Mouse (Mus musculus): ENCODE data around the gene Lrrc25.

The Lrrc25 gene

DNA sequence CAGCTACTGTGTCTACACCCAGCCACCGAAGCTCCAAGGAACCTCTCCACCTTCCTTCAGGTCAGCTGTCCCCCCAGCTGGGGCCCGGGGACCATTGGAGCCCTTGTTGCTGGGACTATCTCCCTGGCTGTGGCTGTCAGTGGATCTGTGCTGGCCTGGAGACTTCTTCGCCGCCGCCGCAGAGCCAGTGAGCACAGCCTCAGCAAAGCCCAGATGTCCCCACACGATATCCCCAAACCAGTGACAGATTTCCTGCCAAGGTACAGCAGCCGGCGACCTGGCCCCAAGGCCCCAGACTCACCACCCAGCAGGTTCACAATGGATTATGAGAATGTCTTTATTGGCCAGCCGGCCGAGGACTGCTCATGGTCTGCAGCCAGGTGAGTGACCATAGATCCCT is 2.0 kb downstream of the Lrrc25 start:
- DNase-seq: no peak

DNA sequence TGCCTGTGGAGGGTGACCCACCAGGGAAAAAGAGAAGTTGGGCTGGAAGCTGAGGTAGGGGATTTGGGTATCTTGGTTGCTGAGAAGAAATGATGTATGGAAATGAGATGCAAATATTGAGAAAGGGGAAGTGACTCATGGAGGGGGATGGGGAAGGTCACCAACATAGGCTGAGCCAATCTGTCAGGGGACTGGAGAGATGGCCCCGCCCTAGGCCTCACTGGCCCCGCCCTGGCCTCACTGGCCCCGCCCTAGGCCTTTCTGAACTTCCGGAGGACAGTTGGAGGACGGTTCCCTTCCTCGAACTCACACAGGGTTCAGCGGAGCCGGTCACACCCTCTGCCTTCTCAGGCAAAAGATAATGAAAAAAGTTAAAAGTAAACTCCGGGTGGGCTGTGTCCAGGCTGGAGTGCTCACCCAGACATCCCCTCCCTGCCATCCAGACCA is 3.0 kb downstream of the Lrrc25 start:
- peak; percentile 74 for DNase-seq

DNA sequence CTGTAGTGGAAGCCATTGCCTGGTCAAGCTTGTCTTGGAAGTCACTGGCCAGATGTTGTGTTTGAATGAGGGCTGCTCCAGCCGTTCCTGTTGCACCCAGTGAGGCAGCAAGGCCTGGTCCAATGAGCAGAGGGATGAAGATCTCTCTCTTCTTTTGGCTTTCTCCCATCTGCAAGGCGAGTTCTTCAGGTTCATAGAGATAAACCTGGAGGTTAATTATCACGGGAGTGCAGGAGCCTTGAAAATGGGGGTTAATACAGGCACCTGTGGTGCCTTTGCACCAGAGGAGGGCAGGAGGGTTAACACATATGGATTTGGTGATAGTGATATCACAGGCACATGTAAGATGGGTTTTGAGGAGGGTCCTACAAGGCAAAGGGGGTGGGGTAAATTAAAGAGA is 6.3 kb downstream of the Lrrc25 start:
- no peak for DNase-seq

DNA sequence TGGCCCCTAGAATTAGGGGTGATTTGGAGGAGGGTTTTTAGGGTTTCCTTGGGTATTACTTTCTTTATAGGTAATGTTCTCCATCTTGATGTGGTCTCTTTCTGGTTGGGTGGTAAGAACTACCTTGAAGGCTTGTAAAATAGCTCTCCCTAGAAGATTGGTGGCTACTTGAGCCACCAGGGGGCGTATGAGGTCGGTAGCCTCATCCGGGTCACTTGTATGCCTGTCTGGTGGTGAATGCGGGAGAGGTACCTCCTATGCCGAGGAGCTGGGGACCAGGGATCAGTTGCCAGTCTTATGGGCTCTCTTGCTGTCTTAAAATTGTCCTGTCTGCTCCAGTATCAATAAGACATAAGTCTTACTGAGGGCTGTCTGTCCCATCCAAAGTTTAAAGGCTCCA is 9.1 kb downstream of the Lrrc25 start:
- peak; percentile 75 for DNase-seq

DNA sequence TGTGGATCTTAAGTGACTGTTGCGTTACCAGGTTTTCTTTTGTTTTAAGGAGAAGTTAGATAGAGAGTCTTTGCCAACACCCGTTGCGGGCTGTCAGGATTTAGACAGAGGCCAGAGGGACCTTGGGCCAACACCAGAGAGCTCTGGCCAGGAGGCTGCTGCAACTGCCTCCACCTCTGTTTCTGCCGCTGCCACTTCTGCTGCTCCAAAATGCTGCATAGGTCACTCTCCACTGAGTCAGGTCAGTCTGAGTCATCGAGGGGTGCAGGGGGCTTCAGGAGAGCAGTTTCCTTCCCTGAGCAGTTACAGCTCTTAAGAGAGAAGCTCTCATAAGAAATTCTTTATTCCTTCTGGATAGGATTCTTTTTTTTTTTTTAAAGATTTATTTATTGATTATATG is 11.1 kb downstream of the Lrrc25 start:
- DNase-seq: no peak

DNA sequence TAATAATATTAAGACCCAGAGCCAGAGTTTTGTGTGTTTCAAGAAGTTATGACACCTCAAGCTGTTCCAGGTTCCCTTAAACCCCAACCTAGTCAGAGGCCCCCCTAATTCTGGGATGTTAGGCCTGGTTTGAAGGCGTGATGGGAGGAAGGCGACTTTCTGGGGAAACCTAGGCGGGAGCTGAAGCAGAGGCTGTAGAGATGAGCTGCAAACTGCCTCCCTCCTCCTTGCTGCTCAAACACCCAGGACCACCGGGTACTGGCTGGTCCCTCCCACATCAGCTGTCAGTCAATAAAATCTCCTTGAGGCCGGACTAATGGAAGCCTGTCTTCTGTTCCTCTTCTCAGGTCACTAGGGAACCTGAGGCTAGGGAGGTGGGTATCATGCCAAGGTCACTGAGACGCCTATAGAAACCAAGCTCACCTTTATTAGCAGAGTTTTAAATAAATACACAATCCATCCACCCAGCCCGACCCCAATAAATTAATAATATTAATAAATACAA is 13.1 kb downstream of the Lrrc25 start:
- no peak for DNase-seq

DNA sequence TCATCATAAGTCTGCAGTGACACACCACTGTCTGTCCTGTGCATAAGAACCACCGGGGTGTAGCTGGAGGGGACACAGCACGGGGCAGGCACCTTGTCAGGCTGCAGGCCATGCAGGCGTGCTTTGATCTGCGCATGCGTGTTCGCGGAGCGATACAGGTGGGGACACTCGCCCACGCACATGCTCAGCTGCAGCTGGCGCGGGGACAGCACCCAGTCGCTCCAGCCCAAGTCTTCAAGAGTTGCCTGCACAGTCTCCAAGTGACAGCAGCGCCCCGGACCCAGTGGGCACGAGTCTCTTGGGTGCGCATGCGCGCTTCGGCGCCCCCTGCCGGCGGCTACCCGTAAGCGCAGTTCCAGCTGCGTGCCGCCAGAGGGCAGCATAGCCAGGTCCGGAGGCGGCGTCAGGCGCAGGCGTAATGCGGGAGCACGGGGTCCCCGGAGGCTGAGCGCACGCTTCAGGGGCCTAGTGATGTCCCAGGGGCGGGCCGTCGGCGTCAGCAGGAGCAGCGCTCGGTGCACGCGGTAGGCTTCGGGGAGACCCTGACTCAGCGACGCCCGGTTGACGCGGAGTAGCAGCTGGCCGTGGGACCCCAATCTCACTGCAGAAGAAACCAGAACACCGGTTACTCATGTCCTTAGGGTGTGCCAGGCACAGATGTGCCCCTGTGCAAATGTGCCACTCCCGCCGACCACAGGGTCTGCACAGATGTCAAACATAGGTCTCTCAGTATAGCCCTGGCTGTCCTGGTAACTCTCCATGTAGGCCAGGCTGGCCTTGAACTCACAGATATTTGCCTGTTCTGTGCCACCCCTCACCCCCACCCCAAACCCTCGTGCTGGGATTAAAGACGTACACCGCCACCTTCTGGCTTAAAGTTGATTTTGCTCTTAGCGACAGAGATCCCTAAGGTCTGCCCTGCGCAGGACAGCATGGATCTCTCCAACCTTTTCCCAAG is 13.9 kb downstream of the Lrrc25 start:
- peak; percentile 89 for DNase-seq

DNA sequence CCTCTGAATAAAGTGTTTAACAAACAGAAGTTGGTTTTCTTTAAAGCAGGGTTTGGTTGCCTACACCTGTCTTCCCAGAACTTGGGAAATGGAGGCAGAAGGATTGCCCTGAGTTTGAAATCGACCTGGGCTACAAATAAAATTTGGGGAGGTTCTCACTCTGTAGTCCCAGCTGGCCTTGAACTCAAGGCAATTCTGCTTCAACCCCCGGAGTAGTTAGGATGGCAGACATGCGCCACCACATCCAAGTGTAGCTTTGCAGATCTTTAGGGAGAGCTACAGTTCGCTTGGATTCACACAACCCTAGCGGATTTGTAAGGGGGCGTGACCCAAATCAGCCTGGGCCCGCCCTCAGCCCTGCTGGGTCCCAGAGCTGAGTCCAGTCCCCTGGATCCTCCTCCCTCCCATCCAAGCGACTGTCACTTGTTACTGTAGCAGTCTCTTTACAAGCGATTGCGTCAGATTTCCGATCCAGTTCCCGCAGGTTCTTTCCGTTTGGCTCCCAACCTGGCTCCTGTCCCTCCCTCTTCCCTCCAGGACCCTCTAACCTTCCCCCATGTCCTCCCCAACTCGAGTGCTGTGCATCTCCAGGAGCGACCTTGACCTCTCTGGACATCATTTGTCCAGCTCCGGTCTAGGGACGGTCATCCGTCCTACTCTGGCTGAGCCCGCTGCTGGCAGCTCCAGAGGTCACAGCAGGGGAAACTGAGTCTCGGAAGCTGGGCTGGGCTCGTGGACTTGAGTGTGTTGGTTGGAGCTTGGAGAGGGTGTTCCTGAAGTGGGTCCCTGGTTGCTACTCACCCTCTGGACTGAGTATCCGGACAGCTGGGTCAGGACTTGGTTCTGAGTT is 14.8 kb downstream of the Lrrc25 start:
- peak; percentile 88 for DNase-seq

DNA sequence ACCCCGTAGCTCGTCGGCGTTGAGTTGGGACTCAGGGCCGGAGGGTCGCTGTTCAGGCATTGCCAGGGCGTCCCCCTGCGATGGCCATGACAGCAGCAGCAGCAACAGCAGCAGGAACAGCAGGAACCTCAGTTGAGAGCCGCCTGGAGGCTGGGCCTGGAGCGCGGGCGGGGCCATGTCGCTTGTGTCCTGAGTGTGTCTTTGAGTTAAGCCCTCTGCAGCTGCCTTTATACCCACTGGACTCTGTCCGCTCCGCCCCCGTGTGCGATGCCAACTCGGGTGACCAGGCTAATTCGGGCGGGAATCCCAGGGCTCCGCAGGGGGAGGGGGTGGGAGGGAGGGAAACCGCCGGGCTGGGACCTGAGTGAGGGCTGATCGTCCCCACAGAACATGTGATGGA is 15.5 kb downstream of the Lrrc25 start:
- DNase-seq: peak; percentile 76

DNA sequence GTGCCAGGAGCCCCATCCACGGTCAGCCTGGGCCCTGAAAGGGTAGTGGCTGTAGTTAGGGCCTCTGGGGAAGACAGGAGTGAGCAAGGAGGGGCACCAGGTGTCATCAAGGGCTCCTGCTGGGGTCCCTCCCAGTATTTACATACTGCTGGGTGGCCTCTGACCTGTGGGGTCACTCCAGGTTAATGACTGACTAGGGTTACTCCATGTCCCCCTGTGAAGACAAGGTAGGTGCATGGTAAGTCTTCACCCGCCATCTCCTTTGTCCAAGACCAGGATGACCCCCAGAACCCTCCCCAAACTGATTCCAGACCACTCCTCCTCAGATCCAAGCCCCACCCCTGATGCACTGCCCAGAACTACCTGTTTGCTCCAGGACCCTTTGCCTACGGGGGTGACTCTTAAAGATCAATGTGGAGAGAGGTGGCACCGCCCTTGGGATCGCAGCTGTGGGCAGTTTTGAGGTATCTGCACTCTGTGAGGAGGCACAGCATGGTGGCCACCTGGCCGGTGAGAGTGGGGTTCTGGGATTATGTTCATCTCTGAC is 16.5 kb downstream of the Lrrc25 start, which contains the start of gene Gdf15:
TSS of gene Gdf15 (minus strand) at position 111 of the 547 bp plus-strand sequence.
- DNase-seq: no peak

DNA sequence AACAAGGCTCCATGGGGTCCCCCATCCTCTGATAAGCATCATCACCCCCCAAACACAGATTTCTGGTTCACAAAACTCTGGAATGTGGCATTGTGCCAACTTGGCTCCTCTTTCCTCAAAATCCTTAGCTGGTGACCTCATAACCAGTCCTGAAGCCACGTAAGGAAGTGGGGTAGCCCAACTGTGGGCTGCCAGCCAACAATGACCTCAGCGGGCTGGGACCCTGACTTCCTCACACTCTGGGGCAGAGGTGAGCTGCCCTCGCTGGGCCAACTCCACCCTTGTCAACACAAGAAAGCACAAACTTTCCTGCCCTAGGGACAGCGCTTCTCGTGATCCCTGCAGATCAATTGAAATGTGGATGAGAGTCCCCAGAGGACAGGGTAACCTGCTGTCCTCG is 18.1 kb downstream of the Lrrc25 start:
- DNase-seq: peak; percentile 86

DNA sequence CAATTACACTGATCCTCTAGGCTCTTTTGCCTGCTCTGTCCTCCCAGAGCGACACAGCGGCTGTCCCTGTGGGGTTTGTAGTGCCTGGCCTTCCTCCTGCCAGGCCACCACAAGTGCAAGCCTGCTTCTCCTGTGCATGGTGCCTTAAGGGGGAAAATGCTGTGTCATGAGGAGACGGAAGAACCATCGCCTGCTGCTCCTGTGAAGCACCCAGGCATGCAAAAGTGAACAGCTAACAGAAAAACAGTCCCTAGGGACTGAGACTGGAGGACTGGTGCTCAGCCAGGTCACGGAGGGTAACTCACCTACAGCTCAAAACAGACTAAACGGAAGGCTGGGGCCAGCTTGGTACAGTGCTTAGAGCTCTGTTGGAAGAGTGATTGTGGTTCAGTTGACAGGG is 19.6 kb downstream of the Lrrc25 start:
- DNase-seq: no peak

DNA sequence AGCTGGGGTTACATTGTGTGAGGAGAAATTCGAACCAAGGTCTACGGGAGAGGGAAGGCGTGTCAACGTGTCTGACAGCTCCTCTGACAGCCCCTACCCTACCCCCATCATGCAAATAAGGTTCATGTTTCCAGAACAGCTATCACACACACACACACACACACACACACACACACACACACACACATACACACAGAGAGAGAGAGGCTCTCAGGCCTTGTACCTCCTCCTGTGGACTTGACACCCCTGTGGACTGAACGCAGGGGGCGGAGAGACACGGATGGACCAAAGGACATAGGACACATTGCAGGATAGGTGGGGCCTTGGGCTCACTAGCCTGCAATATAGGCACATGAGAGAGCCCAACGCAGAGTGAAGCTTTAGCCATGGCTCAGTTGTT is 20.9 kb downstream of the Lrrc25 start:
- DNase-seq: no peak

DNA sequence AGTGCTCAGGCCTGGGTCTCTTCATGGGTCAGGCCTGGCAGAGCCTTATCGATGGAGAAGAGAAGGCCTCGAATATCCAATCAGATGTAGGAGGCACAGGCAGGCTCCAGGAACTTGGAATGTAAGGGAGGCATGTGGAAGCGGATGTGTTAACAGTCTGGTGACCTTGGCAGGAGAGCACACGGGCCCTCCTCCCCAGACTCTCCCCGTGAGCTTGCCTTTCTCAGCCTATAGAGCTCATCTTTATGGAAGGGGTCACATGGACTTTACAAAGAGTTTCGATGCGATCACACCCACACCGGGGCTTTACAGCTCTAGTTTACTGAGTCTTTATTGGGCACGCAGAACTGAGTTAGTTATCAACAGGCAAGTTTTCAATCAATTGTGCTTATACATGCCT is 22.8 kb downstream of the Lrrc25 start:
- no peak for DNase-seq

DNA sequence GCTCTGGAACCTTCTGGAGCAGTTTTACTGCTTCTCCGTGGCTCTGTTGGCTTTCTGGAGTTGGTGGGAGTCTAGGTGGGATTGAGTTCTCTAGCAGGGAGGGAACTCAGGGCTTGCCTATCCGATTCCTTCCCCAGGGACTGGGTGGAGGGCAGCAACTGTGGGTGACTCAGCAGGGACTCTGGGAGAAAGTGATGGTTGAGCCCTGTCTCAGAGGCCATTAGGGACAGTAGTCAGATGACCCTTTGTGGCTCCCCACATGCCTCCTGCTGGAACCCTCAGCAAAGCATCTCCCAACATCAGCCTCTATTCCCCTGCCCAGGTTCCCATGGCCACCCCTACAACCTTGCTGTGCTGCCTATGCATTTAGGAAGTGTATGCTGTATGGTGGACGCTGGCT is 27.1 kb downstream of the Lrrc25 start:
- no peak for DNase-seq

DNA sequence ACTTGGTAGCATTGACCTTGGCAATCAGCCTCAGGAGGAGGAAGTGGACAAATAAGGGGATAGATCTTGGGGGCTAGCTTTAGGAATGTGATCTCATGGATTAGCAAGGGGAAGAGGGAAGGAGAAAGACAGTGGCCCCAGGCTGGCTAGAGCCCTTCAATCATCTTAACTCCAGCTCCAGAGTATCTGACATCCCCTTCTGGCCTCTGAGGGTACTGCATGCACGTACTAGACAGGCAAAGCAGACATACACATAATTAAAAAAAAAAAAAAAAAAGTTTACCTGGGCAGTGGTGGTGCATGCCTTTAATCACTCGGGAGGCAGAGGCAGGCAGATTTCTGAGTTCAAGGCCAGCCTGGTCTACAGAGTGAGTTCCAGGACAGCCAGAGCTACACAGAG is 28.1 kb downstream of the Lrrc25 start:
- peak; percentile 53 for DNase-seq

DNA sequence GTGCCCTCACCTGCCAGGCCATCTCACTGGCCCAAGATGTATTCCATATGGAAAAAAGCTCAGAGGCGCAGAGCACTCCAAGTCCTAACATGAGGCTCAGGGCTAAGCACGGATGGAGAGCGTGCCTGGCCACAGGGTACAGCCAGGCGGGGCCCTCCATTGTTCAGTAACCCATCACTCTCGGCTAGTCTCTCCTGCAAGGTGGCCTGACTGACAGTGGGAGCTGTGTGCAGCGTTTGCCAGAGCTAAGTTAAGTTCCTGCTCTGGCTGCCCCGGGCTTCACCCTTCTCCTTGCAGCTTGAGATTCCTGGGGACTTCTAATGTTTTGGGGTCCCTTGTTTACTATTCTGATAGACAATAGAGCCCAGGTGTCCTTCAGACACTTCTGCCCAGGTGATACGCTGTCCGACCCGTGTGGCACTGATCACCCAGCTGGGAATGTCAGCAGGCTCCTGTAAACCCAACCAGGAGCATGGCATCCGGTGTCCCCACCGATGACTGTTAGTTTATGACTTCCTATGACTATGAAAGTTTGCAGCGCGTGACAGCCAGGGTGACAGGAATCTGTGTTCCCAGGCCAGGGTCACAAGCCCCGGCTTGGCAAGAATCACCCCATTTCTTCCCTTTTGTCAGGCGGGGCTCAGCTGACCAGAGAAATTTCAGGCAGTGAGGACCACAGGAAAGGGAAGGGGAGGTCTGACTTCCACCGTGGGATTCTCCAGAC is 29.7 kb downstream of the Lrrc25 start:
- DNase-seq: peak; percentile 45

DNA sequence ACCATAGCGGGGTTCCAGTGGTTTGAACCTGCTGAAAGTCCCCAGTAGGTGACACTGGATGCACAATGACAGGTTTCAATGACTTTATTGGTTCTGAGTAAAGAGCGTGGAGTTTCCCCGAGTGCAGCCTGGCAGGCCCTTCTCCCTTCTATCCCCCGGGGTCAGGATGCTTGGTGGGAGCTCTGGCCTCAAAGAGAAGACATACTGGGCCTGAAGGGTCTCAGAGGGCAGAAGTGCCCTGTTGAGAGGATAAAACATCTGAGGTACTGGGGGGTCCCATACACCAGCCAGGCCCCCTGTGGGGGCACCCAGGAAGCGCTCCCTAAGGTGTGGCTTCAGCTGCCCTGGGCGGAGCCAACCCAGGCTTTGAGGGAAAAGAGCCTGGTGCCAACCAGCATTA is 30.4 kb downstream of the Lrrc25 start:
- no peak for DNase-seq

DNA sequence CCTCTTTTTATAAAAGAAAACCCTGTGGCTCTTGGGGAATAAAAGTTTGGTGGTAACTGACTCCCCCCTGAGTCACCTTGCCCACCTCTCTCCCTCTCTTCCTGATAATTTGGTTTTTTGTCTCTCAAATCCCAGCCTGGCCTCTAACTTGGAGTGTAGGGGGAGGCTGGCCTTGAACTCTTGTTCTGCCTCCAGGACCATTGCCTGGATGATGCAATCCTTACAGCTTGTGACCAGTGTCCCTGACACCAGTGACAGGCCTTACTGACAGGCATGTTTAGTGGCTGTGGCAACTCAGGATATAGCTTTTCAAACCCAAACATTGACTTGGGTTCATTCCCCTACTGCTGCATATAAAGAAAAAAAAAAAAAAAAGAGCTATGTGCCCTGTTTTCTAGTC is 30.8 kb downstream of the Lrrc25 start:
- DNase-seq: no peak

DNA sequence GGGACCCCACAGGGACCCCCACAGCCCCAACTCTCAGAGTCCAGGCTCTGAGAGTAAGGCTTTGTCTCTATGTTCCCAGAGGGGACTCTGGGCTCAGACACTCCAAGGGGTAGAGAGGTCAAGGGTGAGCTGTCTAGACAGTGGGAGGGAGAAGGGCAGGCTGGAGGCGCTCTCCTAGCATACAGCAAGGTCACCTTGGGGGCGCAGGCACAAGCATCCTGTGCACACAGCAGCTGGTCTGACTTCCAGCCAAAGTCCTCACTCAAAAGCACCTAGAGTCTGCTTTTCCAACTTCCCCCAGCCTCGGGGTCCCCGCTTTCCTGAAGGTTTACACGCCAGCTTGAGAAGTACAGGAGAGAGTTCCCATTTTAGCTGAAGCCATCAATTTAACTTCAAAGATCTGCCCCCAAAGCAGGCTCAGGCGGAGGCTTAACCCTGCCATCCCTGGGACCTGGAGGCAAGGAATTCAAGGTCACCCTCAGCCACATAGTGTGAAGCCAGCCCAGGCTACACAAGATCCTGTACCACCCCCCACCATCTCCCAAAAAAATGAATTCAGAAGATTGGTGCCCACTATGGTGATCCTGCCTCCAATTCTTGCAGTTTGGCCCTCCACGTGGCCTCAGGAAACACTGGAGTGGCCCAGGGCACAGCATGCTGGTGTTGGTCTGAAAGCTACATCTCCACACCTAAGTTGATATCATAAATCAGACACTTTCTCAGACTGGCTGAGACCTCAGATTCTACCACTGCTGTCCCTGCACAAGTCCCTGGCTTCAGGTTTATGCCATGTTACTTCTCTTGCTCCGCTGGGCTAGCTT is 31.6 kb downstream of the Lrrc25 start:
- DNase-seq: no peak

DNA sequence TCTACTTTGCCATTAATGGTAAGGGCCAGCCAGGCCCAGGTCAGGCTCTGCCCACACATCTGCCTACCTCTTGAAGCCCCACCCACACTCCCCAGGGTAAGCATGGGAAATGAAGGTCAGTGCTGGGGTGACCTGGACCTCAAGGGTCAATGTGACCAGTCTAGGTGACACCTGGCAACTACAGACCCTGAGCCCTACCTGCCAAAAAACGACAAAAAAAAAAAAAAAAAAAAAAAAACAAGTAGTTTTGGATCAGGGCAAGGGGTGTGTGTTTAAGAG is 32.1 kb downstream of the Lrrc25 start:
- no peak for DNase-seq

DNA sequence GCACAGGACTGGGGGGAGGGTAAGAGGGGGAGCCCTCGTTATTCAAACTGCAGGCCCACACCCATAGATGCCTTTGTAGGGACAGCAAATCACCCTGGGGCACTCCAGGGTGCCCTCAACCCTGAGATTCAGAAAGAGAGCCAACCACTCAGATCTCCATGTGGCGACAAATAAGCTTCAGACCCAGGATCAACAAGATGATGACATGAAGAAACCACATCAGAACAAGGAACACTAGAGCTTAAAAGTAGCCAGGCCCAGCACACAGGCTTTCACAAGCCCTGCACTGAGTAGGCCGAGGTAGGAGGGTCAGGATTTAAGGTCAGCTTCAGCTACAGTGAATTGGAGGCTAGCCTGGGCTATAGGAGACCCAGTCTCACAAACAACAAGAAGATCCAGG is 33.0 kb downstream of the Lrrc25 start:
- no peak for DNase-seq

Data from lung, postnatal 10 days (tissue).